Mouse (Mus musculus) layer of hippocampus, adult 11-12 months (tissue): Measurements from ENCODE around the gene Cux1.

ENCODE experiments used
- DNase-seq: peaks from one replicate; pipeline ENCODE4 v3.0.0; 2022; ENCODE audit warnings: low spot score

The Cux1 gene

DNA sequence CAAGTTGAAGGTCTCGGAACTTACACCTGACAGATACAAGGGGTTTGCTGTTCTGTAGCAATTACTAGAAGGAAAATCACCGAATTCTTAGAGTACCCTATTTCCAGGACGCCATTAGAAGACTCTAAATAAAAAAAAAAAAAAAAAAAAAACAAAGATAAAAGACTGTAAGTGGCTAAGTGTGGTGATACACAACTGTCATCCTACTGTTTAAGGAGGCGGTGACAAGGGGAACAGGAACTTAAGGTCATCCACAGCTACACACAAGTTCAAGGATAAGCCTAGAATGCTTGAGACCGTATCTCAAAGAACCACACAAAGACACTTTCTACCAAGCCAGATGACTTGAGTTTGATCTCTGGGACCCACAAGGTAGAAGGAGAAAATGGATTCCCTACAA lies 56.7 kb downstream of the Cux1 start:
- no peak for DNase-seq

DNA sequence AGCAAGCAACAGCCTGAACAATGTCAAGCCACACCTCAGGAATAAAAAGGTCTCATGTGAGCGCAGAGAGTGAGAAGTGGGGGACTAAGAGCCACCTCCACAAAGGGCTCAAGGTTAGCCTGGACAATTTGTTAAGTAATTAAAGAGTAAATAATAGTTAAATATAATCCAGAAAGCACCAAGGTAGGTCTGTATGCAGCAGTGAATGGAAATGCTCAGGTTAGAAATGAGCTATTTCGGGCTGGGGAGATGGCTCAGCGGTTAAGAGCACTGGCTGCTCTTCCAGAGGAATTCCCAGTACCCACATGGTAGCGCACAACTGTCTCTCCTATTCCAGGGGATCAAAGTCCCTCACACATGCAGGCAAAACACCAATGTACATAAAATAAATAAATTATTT lies 59.7 kb downstream of the Cux1 start:
- no peak for DNase-seq

- DNase-seq, result no peak
These were observed 61.0 kb downstream of the Cux1 start for GRCm38 (mm10) chr5:136506262-136506661.

- no peak for DNase-seq
These were observed 64.7 kb downstream of the Cux1 start for GRCm38 (mm10) chr5:136502491-136503086.

DNA sequence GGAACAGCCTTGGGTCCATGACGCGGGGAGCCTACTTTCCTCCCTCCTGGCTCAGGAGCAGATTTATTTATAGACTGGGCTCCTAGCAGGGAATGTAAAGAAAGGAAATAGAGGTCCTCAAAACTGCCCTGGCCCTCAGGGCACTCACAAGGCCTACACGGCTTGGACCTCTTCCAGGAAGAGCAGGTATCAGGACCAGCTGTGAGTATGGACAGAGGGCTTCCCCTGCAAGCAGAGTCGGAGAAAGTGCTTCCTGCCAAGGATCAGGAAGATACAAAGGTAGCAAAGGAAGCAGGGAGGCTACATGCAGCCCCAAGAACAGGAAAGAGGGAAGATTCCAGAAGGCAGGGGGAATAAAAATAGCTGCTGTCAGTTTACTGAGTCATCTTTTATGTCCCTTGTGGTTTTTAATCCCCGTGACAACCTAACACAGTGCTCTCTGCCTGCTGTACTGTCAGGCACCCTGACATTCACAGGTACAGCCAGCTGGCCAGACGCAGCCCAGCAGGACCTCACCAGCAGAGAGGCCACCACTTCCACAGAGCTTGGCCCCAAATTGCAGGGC lies 66.9 kb downstream of the Cux1 start:
- no peak for DNase-seq

- no peak for DNase-seq
These were observed 68.0 kb downstream of the Cux1 start for GRCm38 (mm10) chr5:136499316-136499715.

- no peak for DNase-seq
These were observed 68.5 kb downstream of the Cux1 start for GRCm38 (mm10) chr5:136498741-136499140.

DNA sequence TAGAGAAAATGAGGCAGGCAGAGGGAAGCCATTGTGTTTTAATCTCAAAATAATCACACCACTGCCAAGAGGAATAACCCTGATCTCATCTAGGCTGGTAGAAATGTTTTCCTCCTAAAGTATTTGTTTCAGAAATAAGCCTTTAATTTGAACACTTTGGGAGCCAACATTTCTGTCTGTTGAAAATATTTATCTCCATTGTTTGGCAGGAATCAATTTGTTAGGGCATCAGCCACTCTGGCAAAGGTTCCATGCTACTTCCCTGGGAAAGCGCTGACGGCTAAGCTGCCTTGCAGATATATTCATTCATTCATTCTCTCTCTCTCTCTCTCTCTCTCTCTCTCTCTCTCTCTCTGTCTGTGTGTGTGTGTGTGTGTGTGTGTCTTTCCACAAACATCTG lies 70.0 kb downstream of the Cux1 start:
- DNase-seq, result no peak

DNA sequence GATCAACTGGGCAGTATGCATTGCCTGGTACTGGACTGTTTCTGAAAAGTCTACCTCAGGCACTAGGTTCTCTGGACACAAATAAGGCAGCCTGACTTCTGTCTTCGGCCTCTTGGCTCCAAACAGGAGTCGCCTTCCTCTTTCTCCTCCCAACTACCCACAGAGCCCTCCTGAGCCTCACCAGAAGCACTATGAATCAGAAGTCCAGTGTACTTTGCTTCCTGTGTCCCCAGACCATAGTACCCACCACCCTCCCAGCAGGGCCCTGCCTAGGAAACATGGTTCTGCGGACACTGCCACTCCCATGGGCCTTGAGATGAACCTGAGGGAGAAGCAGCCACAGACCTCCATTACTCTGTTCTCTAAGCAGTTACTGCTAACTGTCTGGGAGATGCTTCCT lies 71.7 kb downstream of the Cux1 start:
- DNase-seq, result no peak

DNA sequence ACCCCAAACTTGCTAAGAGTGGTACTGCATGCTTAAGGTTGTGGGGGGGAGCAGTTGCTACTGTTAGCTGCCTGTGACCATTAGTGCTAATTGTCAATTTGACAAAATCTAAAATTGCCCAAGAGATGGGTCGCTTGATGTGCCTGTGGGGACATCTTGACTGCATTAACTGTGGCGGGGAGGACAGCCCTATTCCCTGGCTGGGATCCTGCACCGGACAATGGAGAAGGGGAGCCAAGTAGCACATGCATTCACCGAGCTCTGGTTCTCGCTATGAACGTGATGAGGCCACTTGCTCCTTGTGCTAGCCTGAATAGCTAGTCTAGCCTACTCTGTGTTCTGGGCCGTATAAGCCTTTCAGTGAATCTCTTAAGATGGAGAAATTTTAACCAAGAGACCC lies 72.4 kb downstream of the Cux1 start:
- no peak for DNase-seq

DNA sequence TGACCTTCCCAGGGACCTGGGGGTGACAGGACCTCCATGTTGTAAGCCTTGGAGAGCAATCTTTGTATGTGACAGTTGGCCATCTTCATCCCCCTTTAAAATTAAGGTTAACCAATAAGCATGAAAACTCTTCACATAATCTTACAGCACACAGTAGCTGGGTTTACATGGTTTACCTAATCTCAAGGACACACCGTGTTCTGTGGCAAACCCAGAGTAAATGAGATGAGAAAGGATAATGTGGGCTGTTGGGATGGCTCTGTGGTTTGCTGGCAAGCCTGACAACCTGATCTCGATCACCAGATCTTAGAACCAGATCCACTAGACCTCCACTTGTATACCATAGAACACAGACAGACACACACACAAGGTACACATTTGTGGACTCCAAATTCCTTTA lies 73.0 kb downstream of the Cux1 start:
- DNase-seq, result no peak

DNA sequence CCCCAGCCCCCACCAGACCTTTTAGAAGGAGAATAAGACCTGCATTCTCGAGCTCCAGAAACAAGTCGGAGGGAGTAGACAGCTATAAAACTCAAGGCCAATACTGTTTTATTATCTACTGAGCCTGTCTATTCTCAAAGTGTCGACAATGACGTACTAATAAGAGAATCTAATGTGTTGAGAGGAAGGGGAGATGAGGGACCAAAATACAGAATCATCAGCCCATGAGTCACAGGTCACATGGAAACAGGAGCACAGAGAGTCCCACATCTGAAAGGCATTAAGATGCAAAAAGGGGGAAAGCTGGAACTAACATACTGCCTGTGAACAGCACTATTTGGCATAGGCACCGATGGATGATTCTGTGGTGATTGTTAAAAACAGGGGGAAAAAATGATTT lies 77.8 kb downstream of the Cux1 start:
- DNase-seq, result no peak

GRCm38 (mm10) chr5:136488721-136489120 lies 78.6 kb downstream of the Cux1 start:
- DNase-seq, result no peak

GRCm38 (mm10) chr5:136488223-136488622 lies 79.1 kb downstream of the Cux1 start:
- DNase-seq, result no peak

- peak; percentile 22 for DNase-seq
These were observed 79.7 kb downstream of the Cux1 start for GRCm38 (mm10) chr5:136487397-136488093.

- DNase-seq, result no peak
These were observed 80.9 kb downstream of the Cux1 start for GRCm38 (mm10) chr5:136486401-136486800.

GRCm38 (mm10) chr5:136485397-136485796 lies 81.9 kb downstream of the Cux1 start:
- no peak for DNase-seq

DNA sequence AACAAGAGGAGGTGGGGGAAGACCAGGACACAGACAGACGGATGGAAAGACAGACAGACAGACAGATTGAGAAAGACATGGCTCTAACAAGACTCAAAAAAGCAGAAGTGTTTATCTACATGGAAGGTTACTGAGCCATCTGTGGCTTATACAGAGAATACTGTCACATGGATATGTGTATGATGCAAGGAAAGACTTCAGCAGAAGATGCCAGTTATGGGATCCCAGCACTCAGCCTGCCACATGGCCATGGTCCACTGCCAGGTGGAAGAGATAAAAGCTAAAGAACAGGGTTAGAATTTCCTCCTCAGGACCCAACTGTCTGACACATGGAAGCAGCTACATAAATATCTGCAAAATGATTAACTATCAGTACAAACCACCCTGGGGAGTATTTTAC lies 84.9 kb downstream of the Cux1 start:
- no peak for DNase-seq

DNA sequence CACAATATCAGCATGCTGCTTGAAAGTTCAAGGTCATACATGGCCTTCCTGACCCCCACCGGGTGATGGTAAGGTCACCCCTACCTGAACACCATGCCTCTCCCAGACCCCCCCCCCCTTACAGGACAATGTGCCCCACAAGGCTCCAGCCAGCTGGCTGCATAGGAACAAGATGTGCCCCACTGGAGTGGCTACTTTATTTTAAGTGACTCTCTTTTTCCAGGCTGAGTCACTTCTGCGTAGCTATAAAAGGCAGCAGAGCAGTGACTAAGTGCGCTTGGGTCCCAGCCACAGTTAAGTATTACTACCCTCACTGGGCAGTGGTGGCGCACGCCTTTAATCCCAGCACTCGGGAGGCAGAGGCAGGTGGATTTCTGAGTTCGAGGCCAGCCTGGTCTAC lies 86.7 kb downstream of the Cux1 start:
- peak; percentile 32 for DNase-seq

DNA sequence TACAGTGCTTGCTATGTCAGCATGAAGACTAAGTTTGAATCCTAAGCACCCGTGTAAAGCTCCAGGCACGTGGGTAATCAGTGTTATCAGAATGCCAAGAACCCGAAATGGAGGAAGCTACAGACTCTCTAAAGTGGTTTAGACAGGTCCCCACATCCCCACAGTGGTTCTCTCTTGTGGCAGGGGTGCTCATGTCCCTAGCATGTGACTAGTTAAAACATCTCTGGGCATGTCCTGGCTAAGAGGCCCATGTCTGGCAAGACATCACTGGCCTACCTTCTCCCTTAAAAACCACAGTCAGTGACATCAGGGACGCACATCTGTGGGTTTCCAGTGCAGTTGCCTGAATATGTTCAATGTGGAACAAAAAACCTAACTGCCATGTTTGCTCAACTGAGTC lies 87.5 kb downstream of the Cux1 start:
- no peak for DNase-seq

DNA sequence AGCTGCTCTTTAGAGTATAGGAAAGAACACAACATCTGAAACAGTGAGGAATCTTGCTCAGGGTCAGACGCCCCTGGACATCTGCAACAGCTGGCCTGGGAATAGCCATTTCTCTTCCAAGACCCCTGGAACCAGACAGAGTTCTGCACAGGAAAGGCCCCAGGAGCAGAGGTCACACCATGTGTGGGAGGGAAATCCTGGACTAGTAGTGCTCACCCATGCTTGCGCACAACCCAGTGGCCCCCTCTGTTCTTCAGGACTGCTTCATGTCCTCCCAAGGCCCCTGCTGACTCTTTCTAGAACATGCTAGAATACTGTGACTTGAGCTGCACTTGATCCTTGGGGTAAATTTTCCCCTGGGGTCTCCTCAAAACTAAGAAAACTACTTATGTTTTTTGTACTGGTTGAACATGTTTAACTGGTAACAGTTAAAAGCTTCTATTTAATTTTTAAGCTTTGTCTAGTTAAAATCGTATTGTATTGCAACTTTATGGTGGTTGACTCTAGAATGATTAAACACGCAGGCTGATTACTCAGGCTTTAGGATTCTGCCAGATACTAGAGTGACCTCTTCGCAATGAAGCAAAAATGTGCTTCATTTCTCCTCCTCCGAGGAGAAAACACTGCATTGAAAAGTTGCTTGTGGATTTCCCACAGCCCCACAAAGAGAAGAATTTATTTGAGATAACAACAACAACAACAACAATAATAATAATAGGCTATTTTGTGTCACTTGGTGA lies 88.1 kb downstream of the Cux1 start:
- DNase-seq, result no peak

DNA sequence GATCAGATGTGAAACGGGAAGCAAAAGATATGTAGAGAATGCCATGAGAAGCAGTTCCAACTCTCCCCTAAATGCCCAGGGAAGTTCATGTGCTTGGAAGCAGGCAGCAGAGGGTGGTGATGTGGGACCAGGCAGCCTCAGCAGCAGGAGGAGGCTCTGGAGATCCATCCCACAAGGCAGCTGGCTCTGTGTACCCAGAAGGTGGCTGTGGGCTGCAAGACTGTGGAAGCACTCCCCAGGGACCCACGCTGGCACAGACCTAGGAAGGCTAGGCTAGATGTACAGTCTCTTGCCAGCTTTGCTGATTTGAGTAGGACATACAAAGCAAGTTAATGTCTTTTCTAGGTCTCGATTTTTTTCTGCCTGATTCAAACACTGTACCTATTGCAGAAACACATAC lies 91.0 kb downstream of the Cux1 start:
- peak; percentile 41 for DNase-seq

DNA sequence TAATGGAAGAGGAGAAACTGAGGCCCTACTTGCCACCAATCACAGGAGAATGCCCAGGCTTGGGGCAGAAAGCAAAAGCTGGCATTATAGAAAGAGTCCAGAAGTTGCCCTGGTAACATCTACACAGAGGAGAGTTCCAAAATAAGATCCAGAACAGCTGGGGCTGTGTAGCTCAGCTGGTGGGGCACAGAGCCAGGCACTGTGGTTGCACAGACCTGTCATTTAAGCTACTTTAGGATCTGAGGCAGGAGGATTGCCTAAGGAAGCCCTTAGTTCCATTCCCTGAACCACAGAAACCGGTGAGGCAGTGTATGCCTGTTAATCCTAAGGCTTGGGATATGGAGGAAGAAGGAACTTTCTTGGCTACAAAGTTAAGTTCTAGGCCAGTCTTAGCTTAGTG lies 92.1 kb downstream of the Cux1 start:
- DNase-seq, result no peak
